Mouse (Mus musculus) MEL (cell line): ENCODE results near the gene Lrrc4c.

Experiments
- CTCF ChIP-seq, 3 experiments: IDR thresholded peaks in 2 of 3; conservative IDR thresholded peaks in 1 of 3; 2 replicates each; pipeline ENCODE4 v1.5.1; 2011 to 2012; ENCODE audit warnings: low read length in 3 of 3, low read depth in 2 of 3, mild to moderate bottlenecking in 2 of 3, improper control_type of control experiment in 1 of 3, inconsistent platforms in 1 of 3, mixed read lengths in 1 of 3, moderate library complexity in 1 of 3; ENCODE audit not compliant: control insufficient read depth in 1 of 3, insufficient read depth in 1 of 3, poor library complexity in 1 of 3, severe bottlenecking in 1 of 3
- ETS1 ChIP-seq: IDR thresholded peaks from 2 replicates; pipeline ENCODE4 v1.6.1; 2012; ENCODE audit warnings: low read depth, mild to moderate bottlenecking, inconsistent platforms, low read length, improper control_type of control experiment, moderate library complexity
- MAX ChIP-seq: IDR thresholded peaks from 2 replicates; pipeline ENCODE4 v1.6.1; 2011; ENCODE audit warnings: low read length, improper control_type of control experiment
- MEF2A ChIP-seq: IDR thresholded peaks from 2 replicates; pipeline ENCODE4 v1.6.1; 2014; ENCODE audit warnings: low read depth, mild to moderate bottlenecking, inconsistent platforms, low read length, improper control_type of control experiment; ENCODE audit not compliant: poor library complexity, insufficient replicate concordance, severe bottlenecking; ENCODE audit errors: extremely low read depth
- POLR2A ChIP-seq, 2 experiments: IDR thresholded peaks; 2 replicates each; pipeline ENCODE4 v1.6.1; 2011 to 2012; ENCODE audit warnings: low read length in 2 of 2, mild to moderate bottlenecking in 2 of 2, control low read depth in 1 of 2, improper control_type of control experiment in 1 of 2, low read depth in 1 of 2, moderate library complexity in 1 of 2; ENCODE audit not compliant: control insufficient read depth in 1 of 2, insufficient read depth in 1 of 2, poor library complexity in 1 of 2
- POLR2AphosphoS5 ChIP-seq: IDR thresholded peaks from 2 replicates; pipeline ENCODE4 v1.6.1; 2012; ENCODE audit warnings: low read depth, borderline replicate concordance, mild to moderate bottlenecking, inconsistent platforms, low read length, moderate library complexity, mixed read lengths
- ZNF384 ChIP-seq: IDR thresholded peaks from 2 replicates; pipeline ENCODE4 v1.6.1; 2012; ENCODE audit warnings: low read depth, mild to moderate bottlenecking, inconsistent platforms, low read length, improper control_type of control experiment

DNA sequence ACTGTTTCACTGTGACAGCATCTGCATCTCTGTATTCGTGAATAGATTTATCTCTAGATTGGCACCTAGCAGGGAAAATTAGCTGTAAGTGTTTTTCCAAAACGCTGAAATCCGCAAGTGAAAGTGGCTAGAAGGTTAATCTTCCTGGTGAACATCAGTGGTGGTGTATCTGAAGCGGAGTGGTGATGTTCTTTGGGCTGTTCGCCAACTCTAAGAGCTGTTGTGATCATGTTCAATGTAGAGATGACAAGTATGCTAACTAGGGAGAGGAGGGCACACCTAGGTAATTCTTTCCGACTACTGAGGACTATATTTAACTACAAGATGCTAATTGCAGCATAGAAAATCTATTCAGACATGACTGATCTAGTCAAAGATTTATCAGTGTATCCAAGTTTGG, 1.7 kb downstream of the Lrrc4c start:
- no peak for TF ChIP-seq MEF2A
- no peak for TF ChIP-seq CTCF (IDR thresholded peaks at IDR 0.05 in 2 of 3, conservative IDR thresholded peaks at IDR 0.05 in 1 of 3; ENCODE audit: control insufficient read depth in 1 of 3, insufficient read depth in 1 of 3, low read depth in 2 of 3, low read length in 3 of 3, poor library complexity in 1 of 3, severe bottlenecking in 1 of 3)
- TF ChIP-seq MAX, result no peak
- TF ChIP-seq POLR2A (IDR thresholded peaks at IDR 0.05; ENCODE audit: control insufficient read depth in 1 of 2, insufficient read depth in 1 of 2, low read depth in 1 of 2, low read length in 2 of 2, poor library complexity in 1 of 2), result no peak
- no peak for TF ChIP-seq POLR2AphosphoS5
- TF ChIP-seq ZNF384, result no peak
- TF ChIP-seq ETS1, result no peak
